Mouse (Mus musculus): ENCODE measurements at regions not wholly inside any gene's neighbourhood (a gene's known extent, or its start where the extent isn't known, plus 50 kb on each side); places are given as distances from the start of the nearest gene placed in this dataset. TPM values are rescaled to one million over a fixed set of nuclear protein-coding genes. Genes with fewer than 3 reads are reported as not detected.

DNA sequence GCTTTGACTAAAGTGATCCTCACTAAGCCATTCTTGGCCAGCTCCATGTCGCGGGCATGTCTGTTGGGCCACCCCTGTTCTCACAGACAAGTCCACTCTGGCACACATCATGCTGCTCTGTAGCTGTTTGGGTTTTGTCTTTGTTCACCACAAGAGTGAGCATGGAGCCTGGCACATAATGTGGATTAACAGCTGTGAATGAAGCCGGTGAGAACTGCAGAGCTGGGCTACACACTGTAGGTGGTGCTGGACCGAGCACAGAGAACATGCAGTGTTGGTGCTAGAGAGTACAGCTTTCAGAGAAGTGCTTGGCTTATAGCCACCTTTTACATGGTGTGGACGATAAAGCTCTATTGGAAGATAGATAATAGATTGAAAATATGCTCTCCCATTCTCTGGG is 74.2 kb upstream of the Tmem260 start:
- Histone ChIP-seq H3K9ac (ENCODE audit: low read length) (no peak overlapping the region), H3K4me2 (ENCODE audit: low read length) (no peak overlapping the region), H3K36me3 (ENCODE audit: control insufficient read depth, insufficient read depth, low read length) (no peaks in the 10 kb centered on the region), H3K27ac (ENCODE audit: low read depth) (no peak overlapping the region), H3K27me3 (replicated peaks; ENCODE audit: control insufficient read depth, insufficient read depth, low read length) (no peaks in the 10 kb centered on the region), H3K4me1 (replicated peaks; ENCODE audit: control insufficient read depth, insufficient read depth, low read length) (no peaks in the 10 kb centered on the region), H3K9me3 (ENCODE audit: control insufficient read depth, low read length) (no peaks in the 10 kb centered on the region), H3K4me3 (ENCODE audit: low read depth, low read length) (no peak overlapping the region)
- WGBS = 60% methylated on average over 5 of the region's 5 CpGs
- DNase-seq (ENCODE audit: low spot score) (no peak), ATAC-seq (replicated peaks; ENCODE audit: low FRiP score, low TSS enrichment, low read depth) (no peak)

DNA sequence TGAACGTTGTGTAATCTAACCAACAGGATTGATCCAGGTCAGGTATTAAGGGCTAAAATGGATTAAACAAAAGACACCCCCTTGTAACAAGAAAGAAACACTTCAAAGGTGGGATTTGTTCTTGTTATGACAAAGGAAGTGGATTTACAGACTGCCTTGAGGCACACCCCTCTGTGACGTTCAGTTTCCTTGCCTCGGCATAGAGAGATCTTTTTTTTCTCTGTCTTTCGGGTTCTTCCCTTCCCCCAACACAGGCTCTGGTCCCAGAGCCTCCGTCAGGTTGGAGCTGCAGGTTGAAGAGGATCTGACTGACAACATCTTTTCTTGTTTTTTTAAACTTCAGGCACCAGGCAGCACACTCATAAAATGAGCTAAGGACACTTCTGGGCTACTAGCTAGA is 69.8 kb upstream of the Tmem260 start:
- Histone ChIP-seq H3K4me2 (ENCODE audit: low read length) (no peak overlapping the region), H3K27ac (ENCODE audit: low read depth) (no peak overlapping the region), H3K36me3 (ENCODE audit: control insufficient read depth, insufficient read depth, low read length) (no peaks in the 10 kb centered on the region), H3K4me3 (ENCODE audit: low read depth, low read length) (no peak overlapping the region), H3K9ac (ENCODE audit: low read length) (no peak overlapping the region), H3K9me3 (ENCODE audit: control insufficient read depth, low read length) (no peaks in the 10 kb centered on the region), H3K27me3 (replicated peaks; ENCODE audit: control insufficient read depth, insufficient read depth, low read length) (no peaks in the 10 kb centered on the region), H3K4me1 (replicated peaks; ENCODE audit: control insufficient read depth, insufficient read depth, low read length) (no peaks in the 10 kb centered on the region)
- ATAC-seq (replicated peaks; ENCODE audit: low FRiP score, low TSS enrichment, low read depth) (no peak), DNase-seq (ENCODE audit: low spot score) (no peak)
- WGBS = 26% methylated on average over 5 of the region's 5 CpGs

Small RNAs in the stretch of these regions (microRNA-seq; reads per million reads assigned to microRNA genes)
- gene Gm23881 = not detected
